Mouse (Mus musculus): ENCODE results near the gene Eogt. TPM values are rescaled to one million over a fixed set of nuclear protein-coding genes. Genes with fewer than 3 reads are reported as not detected.

Eogt gene
- polyA plus RNA-seq, 1 experiment from 2014 or later, result 16.1 TPM

- Histone ChIP-seq H3K9me3 (ENCODE audit: control insufficient read depth, low read length) (no peaks in the 10 kb centered on the region), H3K36me3 (ENCODE audit: control insufficient read depth, insufficient read depth, low read length) (no peaks in the 10 kb centered on the region), H3K27me3 (ENCODE audit: control insufficient read depth, insufficient read depth, low read length) (no peaks in the 10 kb centered on the region), H3K4me3 (ENCODE audit: low read depth, low read length) (no peak overlapping the region), H3K4me1 (ENCODE audit: control insufficient read depth, insufficient read depth, low read length) (peaks cover 9% of the 10 kb centered on the region), H3K4me2 (ENCODE audit: low read depth, severe bottlenecking) (no peak overlapping the region), H3K27ac (replicated peaks; ENCODE audit: low read depth, low read length) (no peak overlapping the region), H3K9ac (ENCODE audit: low read length) (no peak overlapping the region)
- no peak for DNase-seq (ENCODE audit: low spot score)
- WGBS, result 80% methylated on average over 7 of the region's 7 CpGs
- ATAC-seq (ENCODE audit: insufficient number of reproducible peaks, low FRiP score, low TSS enrichment, low read depth), result no peak
These were observed 3.8 kb downstream of the Eogt start for GRCm38 (mm10) chr6:97145156-97145555.

GRCm38 (mm10) chr6:97144359-97144758, 4.6 kb downstream of the Eogt start:
- H3K27me3 ChIP-seq (ENCODE audit: control insufficient read depth, insufficient read depth, low read length), result no peaks in the 10 kb centered on the region
- H3K36me3 ChIP-seq (ENCODE audit: control insufficient read depth, insufficient read depth, low read length), result no peaks in the 10 kb centered on the region; the same call in 1 of the 2 replicates
- H3K4me1 ChIP-seq (ENCODE audit: control insufficient read depth, insufficient read depth, low read length), result peaks cover 9% of the 10 kb centered on the region
- H3K4me3 ChIP-seq (ENCODE audit: low read depth, low read length), result no peak overlapping the region
- H3K27ac ChIP-seq (replicated peaks; ENCODE audit: low read depth, low read length), result no peak overlapping the region; the same call in 1 of the 2 replicates
- H3K4me2 ChIP-seq (ENCODE audit: low read depth, severe bottlenecking), result no peak overlapping the region
- H3K9me3 ChIP-seq (ENCODE audit: control insufficient read depth, low read length), result no peaks in the 10 kb centered on the region
- H3K9ac ChIP-seq (ENCODE audit: low read length), result no peak overlapping the region
- WGBS, result 7% methylated on average over 7 of the region's 7 CpGs
- peak; percentile 55 for DNase-seq (ENCODE audit: low spot score)
- no peak for ATAC-seq (ENCODE audit: insufficient number of reproducible peaks, low FRiP score, low TSS enrichment, low read depth)

GRCm38 (mm10) chr6:97142611-97143010, 6.4 kb downstream of the Eogt start:
- no peaks in the 10 kb centered on the region for H3K9me3 ChIP-seq (ENCODE audit: control insufficient read depth, low read length)
- no peaks in the 10 kb centered on the region; the same call in 1 of the 2 replicates for H3K36me3 ChIP-seq (ENCODE audit: control insufficient read depth, insufficient read depth, low read length)
- no peak for ATAC-seq (ENCODE audit: insufficient number of reproducible peaks, low FRiP score, low TSS enrichment, low read depth)

GRCm38 (mm10) chr6:97141811-97142210, 7.2 kb downstream of the Eogt start:
- no peaks in the 10 kb centered on the region; the same call in 1 of the 2 replicates for H3K36me3 ChIP-seq (ENCODE audit: control insufficient read depth, insufficient read depth, low read length)
- H3K27me3 ChIP-seq (ENCODE audit: control insufficient read depth, insufficient read depth, low read length), result no peaks in the 10 kb centered on the region
- H3K9me3 ChIP-seq (ENCODE audit: control insufficient read depth, low read length), result no peaks in the 10 kb centered on the region
- WGBS, result 86% methylated on average over 7 of the region's 7 CpGs
- no peak overlapping the region for H3K27ac ChIP-seq (replicated peaks; ENCODE audit: low read depth, low read length)
- DNase-seq (ENCODE audit: low spot score), result no peak
- no peak overlapping the region for H3K9ac ChIP-seq (ENCODE audit: low read length)
- no peak overlapping the region for H3K4me2 ChIP-seq (ENCODE audit: low read depth, severe bottlenecking)
- peaks cover 9% of the 10 kb centered on the region for H3K4me1 ChIP-seq (ENCODE audit: control insufficient read depth, insufficient read depth, low read length)
- ATAC-seq (ENCODE audit: insufficient number of reproducible peaks, low FRiP score, low TSS enrichment, low read depth), result no peak
- no peak overlapping the region for H3K4me3 ChIP-seq (ENCODE audit: low read depth, low read length)

More at GRCm38 (mm10) chr6:97142611-97143010, 6.4 kb downstream of the Eogt start:
- H3K4me2 ChIP-seq (ENCODE audit: low read depth, severe bottlenecking), result no peak overlapping the region
- H3K4me3 ChIP-seq (ENCODE audit: low read depth, low read length), result no peak overlapping the region
- 90% methylated on average over 8 of the region's 8 CpGs for WGBS
- H3K4me1 ChIP-seq (ENCODE audit: control insufficient read depth, insufficient read depth, low read length), result peaks cover 9% of the 10 kb centered on the region
- no peaks in the 10 kb centered on the region for H3K27me3 ChIP-seq (ENCODE audit: control insufficient read depth, insufficient read depth, low read length)
- H3K27ac ChIP-seq (replicated peaks; ENCODE audit: low read depth, low read length), result no peak overlapping the region
- H3K9ac ChIP-seq (ENCODE audit: low read length), result no peak overlapping the region
- DNase-seq (ENCODE audit: low spot score), result no peak

- Histone ChIP-seq H3K4me3 (ENCODE audit: low read depth, low read length) (no peak overlapping the region), H3K4me2 (ENCODE audit: low read depth, severe bottlenecking) (no peak overlapping the region), H3K9me3 (ENCODE audit: control insufficient read depth, low read length) (no peaks in the 10 kb centered on the region), H3K27ac (replicated peaks; ENCODE audit: low read depth, low read length) (no peak overlapping the region), H3K27me3 (ENCODE audit: control insufficient read depth, insufficient read depth, low read length) (no peaks in the 10 kb centered on the region), H3K9ac (ENCODE audit: low read length) (no peak overlapping the region), H3K4me1 (ENCODE audit: control insufficient read depth, insufficient read depth, low read length) (no peaks in the 10 kb centered on the region), H3K36me3 (ENCODE audit: control insufficient read depth, insufficient read depth, low read length) (no peaks in the 10 kb centered on the region)
- DNase-seq (ENCODE audit: low spot score), result no peak
- 81% methylated on average over 5 of the region's 5 CpGs for WGBS
- no peak for ATAC-seq (ENCODE audit: insufficient number of reproducible peaks, low FRiP score, low TSS enrichment, low read depth)
These were observed 16.2 kb downstream of the Eogt start for GRCm38 (mm10) chr6:97132707-97133303.

- no peaks in the 10 kb centered on the region for H3K27me3 ChIP-seq (ENCODE audit: control insufficient read depth, insufficient read depth, low read length)
- H3K27ac ChIP-seq (replicated peaks; ENCODE audit: low read depth, low read length), result no peak overlapping the region
- H3K9me3 ChIP-seq (ENCODE audit: control insufficient read depth, low read length), result no peaks in the 10 kb centered on the region
- no peaks in the 10 kb centered on the region for H3K36me3 ChIP-seq (ENCODE audit: control insufficient read depth, insufficient read depth, low read length)
- no peak overlapping the region for H3K9ac ChIP-seq (ENCODE audit: low read length)
- H3K4me1 ChIP-seq (ENCODE audit: control insufficient read depth, insufficient read depth, low read length), result no peaks in the 10 kb centered on the region
- no peak overlapping the region for H3K4me3 ChIP-seq (ENCODE audit: low read depth, low read length)
- DNase-seq (ENCODE audit: low spot score) (no peak), ATAC-seq (ENCODE audit: insufficient number of reproducible peaks, low FRiP score, low TSS enrichment, low read depth) (no peak)
- no peak overlapping the region for H3K4me2 ChIP-seq (ENCODE audit: low read depth, severe bottlenecking)
- 35% methylated on average over 4 of the region's 4 CpGs for whole genome bisulfite sequencing
These were observed 17.2 kb downstream of the Eogt start for GRCm38 (mm10) chr6:97131808-97132207.

GRCm38 (mm10) chr6:97130979-97131378, 18.0 kb downstream of the Eogt start:
- Histone ChIP-seq H3K27me3 (ENCODE audit: control insufficient read depth, insufficient read depth, low read length) (no peaks in the 10 kb centered on the region), H3K9me3 (ENCODE audit: control insufficient read depth, low read length) (no peaks in the 10 kb centered on the region), H3K9ac (ENCODE audit: low read length) (no peak overlapping the region), H3K27ac (replicated peaks; ENCODE audit: low read depth, low read length) (no peak overlapping the region), H3K4me1 (ENCODE audit: control insufficient read depth, insufficient read depth, low read length) (no peaks in the 10 kb centered on the region), H3K4me3 (ENCODE audit: low read depth, low read length) (no peak overlapping the region), H3K4me2 (ENCODE audit: low read depth, severe bottlenecking) (no peak overlapping the region), H3K36me3 (ENCODE audit: control insufficient read depth, insufficient read depth, low read length) (no peaks in the 10 kb centered on the region)
- no peak for DNase-seq (ENCODE audit: low spot score)
- no peak for ATAC-seq (ENCODE audit: insufficient number of reproducible peaks, low FRiP score, low TSS enrichment, low read depth)
- WGBS, result 68% methylated on average over 5 of the region's 5 CpGs

- no peak for DNase-seq (ENCODE audit: low spot score)
- no peaks in the 10 kb centered on the region for H3K36me3 ChIP-seq (ENCODE audit: control insufficient read depth, insufficient read depth, low read length)
- 83% methylated on average over 10 of the region's 10 CpGs for WGBS
These were observed 24.5 kb downstream of the Eogt start for GRCm38 (mm10) chr6:97124336-97125010.

More at GRCm38 (mm10) chr6:97124336-97125010, 24.5 kb downstream of the Eogt start:
- H3K4me3 ChIP-seq (ENCODE audit: low read depth, low read length), result no peak overlapping the region
- no peak for ATAC-seq (ENCODE audit: insufficient number of reproducible peaks, low FRiP score, low TSS enrichment, low read depth)
- no peak overlapping the region for H3K27ac ChIP-seq (replicated peaks; ENCODE audit: low read depth, low read length)
- no peaks in the 10 kb centered on the region for H3K27me3 ChIP-seq (ENCODE audit: control insufficient read depth, insufficient read depth, low read length)
- H3K9me3 ChIP-seq (ENCODE audit: control insufficient read depth, low read length), result no peaks in the 10 kb centered on the region
- H3K4me1 ChIP-seq (ENCODE audit: control insufficient read depth, insufficient read depth, low read length), result no peaks in the 10 kb centered on the region
- no peak overlapping the region for H3K4me2 ChIP-seq (ENCODE audit: low read depth, severe bottlenecking)
- H3K9ac ChIP-seq (ENCODE audit: low read length), result no peak overlapping the region
